Mouse (Mus musculus): ENCODE data around the gene Atp5b. TPM values are rescaled to one million over a fixed set of nuclear protein-coding genes. Genes with fewer than 3 reads are reported as not detected.

Atp5b gene
- 1,326 and 1,411 TPM in 2 replicates for polyA plus RNA-seq (2015; fragmentation: Nextera tagmentation; extraction: Ambion mirVana)

DNA sequence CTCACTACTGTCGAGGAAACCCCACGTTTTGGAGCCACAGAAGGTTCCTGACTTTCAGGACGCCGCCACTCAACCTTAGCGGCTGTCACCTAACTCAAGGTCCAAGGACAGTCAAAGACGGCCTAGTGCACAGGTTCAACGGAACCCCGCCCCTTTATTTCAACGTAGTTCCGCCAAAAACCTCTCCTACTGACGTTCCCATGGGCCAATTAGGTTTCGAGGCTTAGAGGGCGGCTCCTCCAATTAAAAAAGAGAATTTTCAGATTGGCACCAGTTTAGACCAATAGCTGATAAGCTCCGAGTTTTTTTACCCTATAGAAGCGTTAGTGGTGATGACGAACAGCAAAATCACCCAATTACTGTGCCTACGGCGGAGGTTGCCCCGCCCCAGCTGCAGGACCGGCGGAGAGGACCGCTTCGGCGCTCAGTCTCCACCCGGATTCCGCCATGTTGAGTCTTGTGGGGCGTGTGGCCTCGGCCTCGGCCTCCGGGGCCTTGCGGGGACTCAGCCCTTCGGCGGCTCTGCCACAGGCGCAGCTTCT, at the start of gene Atp5b:
Gene Atp5b (plus strand): TSS at position 394 of the 542 bp plus-strand sequence.

DNA sequence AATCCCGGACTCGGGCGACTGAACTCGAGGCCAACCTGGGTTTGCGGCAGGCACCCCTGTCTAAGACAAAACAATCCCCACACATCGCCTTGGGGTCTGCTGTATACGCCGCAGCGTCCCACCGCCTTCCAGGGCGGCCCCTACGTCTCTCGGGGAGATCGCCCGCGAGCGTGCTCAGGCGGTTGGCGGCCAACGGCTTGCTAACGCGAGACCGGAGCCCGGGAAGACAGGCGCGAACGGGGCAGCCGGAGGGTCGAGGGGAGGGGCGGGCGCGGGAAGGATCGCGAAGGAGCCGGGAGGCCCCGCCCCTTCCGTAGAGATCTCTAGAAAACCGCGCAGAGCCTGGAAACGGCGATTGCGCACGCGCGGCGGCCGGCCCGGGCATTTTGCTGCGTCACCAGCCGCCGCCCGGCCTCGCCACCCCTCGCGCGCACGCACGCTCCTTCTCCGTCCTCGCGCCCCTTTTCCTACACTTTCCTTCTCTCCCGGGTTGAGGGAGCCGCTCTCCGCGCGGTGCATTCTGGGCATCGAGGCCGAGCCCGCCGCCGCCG, 24.4 kb upstream of the Atp5b start, which contains the start of gene Ptges3:
Gene Ptges3 (plus strand): TSS at position 354 of the 551 bp plus-strand sequence.

DNA sequence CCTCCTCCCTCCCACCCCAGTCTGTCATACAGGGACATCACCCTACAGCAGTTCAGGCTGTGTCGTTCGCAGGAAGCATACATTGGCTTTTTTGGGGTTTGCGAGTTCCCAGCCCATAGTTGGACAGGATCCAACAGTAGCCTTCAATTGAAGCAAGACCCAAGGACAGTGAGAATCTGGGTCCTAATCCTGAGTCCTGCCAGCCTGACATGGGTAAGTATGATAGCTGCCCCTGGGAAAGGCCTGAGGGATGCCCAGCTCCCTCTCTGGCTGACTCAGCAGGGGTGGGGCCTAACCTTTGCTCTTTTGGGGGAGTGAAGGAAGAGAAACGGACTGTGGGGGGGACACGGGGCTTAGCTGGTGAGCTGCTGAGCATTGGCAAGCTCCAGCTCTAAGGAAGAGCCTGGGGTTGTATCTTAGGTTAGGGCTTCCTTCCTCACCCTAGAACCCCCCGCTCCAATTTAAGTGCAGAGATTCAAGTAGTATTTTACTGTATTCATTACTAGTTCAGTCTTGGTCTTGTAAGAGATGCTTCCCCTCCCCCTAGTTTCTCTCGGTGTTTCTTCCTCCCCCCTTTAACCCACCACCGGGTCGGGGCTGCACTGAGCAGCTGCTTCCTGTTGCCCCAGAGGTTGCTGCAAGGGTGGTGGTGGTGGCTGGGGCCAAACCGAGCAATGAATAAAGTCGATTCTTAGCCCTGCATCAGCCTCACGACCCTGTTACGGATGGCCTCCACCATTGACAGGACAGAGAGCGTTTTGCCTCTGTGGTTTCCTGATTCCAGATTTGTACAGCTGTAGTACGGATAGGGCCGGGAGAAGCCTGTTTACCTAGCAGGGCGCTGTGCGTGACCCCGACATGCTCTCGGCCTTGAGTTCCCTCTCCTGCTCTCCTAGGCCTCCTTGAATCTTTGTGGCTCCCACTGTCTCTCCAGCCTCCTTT, 8.8 kb downstream of the Atp5b start, which contains the start of gene Baz2a:
Gene Baz2a (plus strand): TSS at position 14 of the 942 bp plus-strand sequence.

MicroRNA genes within 50 kb of the gene (microRNA counts, 519-probe panel; counts per million panel counts)
- 88.3 counts per million for microRNA mmu-miR-677

Other genes with a start within 250 kb of the Atp5b start
- not detected in 2 replicates for gene Rdh19, start 233.3 kb upstream of the Atp5b start, polyA plus RNA-seq (2015; fragmentation: Nextera tagmentation; extraction: Ambion mirVana)
- gene Rdh16f2, start 216.8 kb upstream of the Atp5b start, polyA plus RNA-seq (2015; fragmentation: Nextera tagmentation; extraction: Ambion mirVana): not detected in 2 replicates
- gene Rdh7, start 194.5 kb upstream of the Atp5b start, polyA plus RNA-seq (2015; fragmentation: Nextera tagmentation; extraction: Ambion mirVana): 0.10 TPM in 2 replicates
- gene Sdr9c7, start 184.8 kb upstream of the Atp5b start, polyA plus RNA-seq (2015; fragmentation: Nextera tagmentation; extraction: Ambion mirVana): not detected in 2 replicates
- not detected in 2 replicates for gene Hsd17b6, start 75.7 kb upstream of the Atp5b start, polyA plus RNA-seq (2015; fragmentation: Nextera tagmentation; extraction: Ambion mirVana)
- 74.6 and 83.5 TPM in 2 replicates for gene Prim1, start 68.1 kb upstream of the Atp5b start, polyA plus RNA-seq (2015; fragmentation: Nextera tagmentation; extraction: Ambion mirVana)
- 537 and 542 TPM in 2 replicates for gene Naca, start 47.7 kb upstream of the Atp5b start, polyA plus RNA-seq (2015; fragmentation: Nextera tagmentation; extraction: Ambion mirVana)
- 268 and 285 TPM in 2 replicates for gene Ptges3, start 24.3 kb upstream of the Atp5b start, polyA plus RNA-seq (2015; fragmentation: Nextera tagmentation; extraction: Ambion mirVana)
- gene Baz2a, start 8.3 kb downstream of the Atp5b start, polyA plus RNA-seq (2015; fragmentation: Nextera tagmentation; extraction: Ambion mirVana): 8.9 and 9.9 TPM in 2 replicates
- 7.7 and 11.5 TPM in 2 replicates for gene Rbms2, start 97.0 kb downstream of the Atp5b start, polyA plus RNA-seq (2015; fragmentation: Nextera tagmentation; extraction: Ambion mirVana)
- 0.90 and 1.2 TPM in 2 replicates for gene Gls2, start 111.2 kb downstream of the Atp5b start, polyA plus RNA-seq (2015; fragmentation: Nextera tagmentation; extraction: Ambion mirVana)
- 14.5 and 15.6 TPM in 2 replicates for gene Spryd4, start 128.5 kb downstream of the Atp5b start, polyA plus RNA-seq (2015; fragmentation: Nextera tagmentation; extraction: Ambion mirVana)
- not detected in 2 replicates for gene Mip, start 142.6 kb downstream of the Atp5b start, polyA plus RNA-seq (2015; fragmentation: Nextera tagmentation; extraction: Ambion mirVana)
- 41.5 and 42.0 TPM in 2 replicates for gene Timeless, start 148.8 kb downstream of the Atp5b start, polyA plus RNA-seq (2015; fragmentation: Nextera tagmentation; extraction: Ambion mirVana)
- gene Apon, start 170.8 kb downstream of the Atp5b start, polyA plus RNA-seq (2015; fragmentation: Nextera tagmentation; extraction: Ambion mirVana): 0.27 and 0.45 TPM in 2 replicates
- 0.53 and 0.72 TPM in 2 replicates for gene Apof, start 185.4 kb downstream of the Atp5b start, polyA plus RNA-seq (2015; fragmentation: Nextera tagmentation; extraction: Ambion mirVana)
- 10.4 and 11.9 TPM in 2 replicates for gene Stat2, start 187.3 kb downstream of the Atp5b start, polyA plus RNA-seq (2015; fragmentation: Nextera tagmentation; extraction: Ambion mirVana)
- 0.16 TPM in 1 of 2 replicates, not detected in the other for gene Il23a, start 215.5 kb downstream of the Atp5b start, polyA plus RNA-seq (2015; fragmentation: Nextera tagmentation; extraction: Ambion mirVana)
- 16.4 and 18.3 TPM in 2 replicates for gene Pan2, start 220.1 kb downstream of the Atp5b start, polyA plus RNA-seq (2015; fragmentation: Nextera tagmentation; extraction: Ambion mirVana)
- gene Cnpy2, start 239.2 kb downstream of the Atp5b start, polyA plus RNA-seq (2015; fragmentation: Nextera tagmentation; extraction: Ambion mirVana): 115 and 130 TPM in 2 replicates